Mouse (Mus musculus) monocyte, adult 2 months (primary cell): ENCODE measurements around the gene Scamp1.

Experiments used
- DNase-seq, 2 experiments: peaks; one replicate each; pipeline ENCODE4 v3.0.0; 2022; ENCODE audit warnings: low spot score in 2 of 2, low read depth in 1 of 2

Scamp1 gene

GRCm38 (mm10) chr13:94178401-94179040 is 107.1 kb downstream of the Scamp1 start:
- DNase-seq: no peak

- DNase-seq: no peak
These were observed 108.5 kb downstream of the Scamp1 start for GRCm38 (mm10) chr13:94177148-94177547.

- no peak for DNase-seq
These were observed 110.1 kb downstream of the Scamp1 start for GRCm38 (mm10) chr13:94175379-94176050.

GRCm38 (mm10) chr13:94174577-94175279 is 110.9 kb downstream of the Scamp1 start:
- no peak for DNase-seq

- DNase-seq: no peak
These were observed 111.8 kb downstream of the Scamp1 start for GRCm38 (mm10) chr13:94173633-94174576.

GRCm38 (mm10) chr13:94172533-94173310 is 112.9 kb downstream of the Scamp1 start:
- no peak for DNase-seq

GRCm38 (mm10) chr13:94171612-94172011 is 114.0 kb downstream of the Scamp1 start:
- no peak for DNase-seq

- DNase-seq: no peak
These were observed 116.2 kb downstream of the Scamp1 start for GRCm38 (mm10) chr13:94169325-94169916.

GRCm38 (mm10) chr13:94168319-94168718 is 117.3 kb downstream of the Scamp1 start:
- no peak for DNase-seq

- no peak for DNase-seq
These were observed 121.2 kb downstream of the Scamp1 start for GRCm38 (mm10) chr13:94164501-94164900.

- no peak for DNase-seq
These were observed 126.0 kb downstream of the Scamp1 start for GRCm38 (mm10) chr13:94159478-94160220.

GRCm38 (mm10) chr13:94158864-94159477 is 126.7 kb downstream of the Scamp1 start:
- no peak for DNase-seq

GRCm38 (mm10) chr13:94155657-94156429 is 129.8 kb downstream of the Scamp1 start:
- no peak for DNase-seq

- peak; percentile 10 to 59 for DNase-seq
These were observed 131.0 kb downstream of the Scamp1 start for GRCm38 (mm10) chr13:94154512-94155296.

GRCm38 (mm10) chr13:94153658-94154057 is 132.0 kb downstream of the Scamp1 start:
- no peak for DNase-seq

- no peak for DNase-seq
These were observed 132.8 kb downstream of the Scamp1 start for GRCm38 (mm10) chr13:94152836-94153235.
